Mouse (Mus musculus) left cerebral cortex, adult 8-10 months (tissue): ENCODE data around the gene Grm5. TPM values are rescaled to one million over a fixed set of nuclear protein-coding genes. Genes with fewer than 3 reads are reported as not detected.

Experiments
- DNase-seq, 2 experiments: peaks; one replicate each; pipeline ENCODE4 v3.0.0; 2022; ENCODE audit warnings: low spot score in 2 of 2
- total RNA-seq, 4 experiments: library from RNA; stranded (reverse); gene quantifications; 2 replicates each; pipeline ENCODE4 v1.2.4; 2022

The Grm5 gene
- total RNA-seq, 4 experiments from 2014 or later: 185 to 213 (median 195) TPM

- no peak for DNase-seq
Observed at GRCm38 (mm10) chr7:88159542-88160241, 575.7 kb downstream of the Grm5 start.

- DNase-seq: no peak
Observed at GRCm38 (mm10) chr7:88161586-88161985, 577.6 kb downstream of the Grm5 start.

Other genes starting within 250 kb of the Grm5 start
- gene Tyr, start 90.7 kb upstream of the Grm5 start, total RNA-seq: under 1 TPM in 2 of 4 experiments, not detected in 2; 0.25 TPM